Mouse (Mus musculus) heart, embryonic 16.5 days (tissue): Measurements from ENCODE around the gene Dhps. TPM values are rescaled to one million over a fixed set of nuclear protein-coding genes. Genes with fewer than 3 reads are reported as not detected.
A peak's percentile ranks its signal among the peaks of the same experiment; 100 is the strongest.

Experiments
- ATAC-seq: fragments of 200-750 bp; cut with Nextera tagmentation; replicated peaks from 2 replicates; pipeline ENCODE4 v1.8.0; 2017; ENCODE audit warnings: moderate number of reproducible peaks; ENCODE audit not compliant: insufficient read depth, low FRiP score; ENCODE audit errors: extremely low read depth
- H3K27ac ChIP-seq: fragments of 300-500 bp; sonication (generic); 2 replicates; pipeline ENCODE4 v1.5.1; 2014; ENCODE audit warnings: mild to moderate bottlenecking, low read length, control low read depth, moderate library complexity
- H3K27me3 ChIP-seq: fragments of 300-500 bp; sonication (generic); 2 replicates; pipeline ENCODE4 v1.6.1; 2014; ENCODE audit warnings: low read length, mixed read lengths; ENCODE audit not compliant: control insufficient read depth, insufficient read depth
- H3K36me3 ChIP-seq: fragments of 300-500 bp; sonication (generic); 2 replicates; pipeline ENCODE4 v1.6.1; 2014; ENCODE audit not compliant: control insufficient read depth, insufficient read depth
- H3K4me1 ChIP-seq: fragments of 300-500 bp; sonication (generic); 2 replicates; pipeline ENCODE4 v1.6.1; 2014; ENCODE audit warnings: low read length, mixed read lengths; ENCODE audit not compliant: control insufficient read depth, insufficient read depth
- H3K4me2 ChIP-seq: fragments of 300-500 bp; sonication (generic); 2 replicates; pipeline ENCODE4 v1.6.1; 2014; ENCODE audit warnings: low read depth, mild to moderate bottlenecking, control low read depth, low read length
- H3K4me3 ChIP-seq: fragments of 300-500 bp; sonication (generic); 2 replicates; pipeline ENCODE4 v1.5.1; 2014; ENCODE audit warnings: mild to moderate bottlenecking, control low read depth, low read length
- H3K9ac ChIP-seq: fragments of 300-500 bp; sonication (generic); 2 replicates; pipeline ENCODE4 v1.6.1; 2014; ENCODE audit warnings: low read length, control low read depth
- H3K9me3 ChIP-seq: fragments of 300-500 bp; sonication (generic); replicated peaks from 2 replicates; pipeline ENCODE4 v1.6.1; 2016; ENCODE audit warnings: low read length; ENCODE audit not compliant: control insufficient read depth
- whole genome bisulfite sequencing: fragments of 180-500 bp; shearing (Covaris S2); extraction: QIAGEN DNeasy Blood & Tissue Kit; methylation state at CpG from one replicate; pipeline ENCODE4 v1.1.7; 2014; 5-methylcytosine and 5-hydroxymethylcytosine counted together
- polyA plus RNA-seq: library from polyadenylated mRNA; unstranded; fragments of >200 nt; fragmentation: Nextera tagmentation; extraction: Ambion mirVana; gene quantifications from 2 replicates; pipeline ENCODE4 v1.2.1, GENCODE M21; 2015

The Dhps gene
- polyA plus RNA-seq, 1 experiment from 2014 or later: 51.5 TPM

GRCm38 (mm10) chr8:85043619-85044018 is 27.9 kb upstream of the Dhps start:
- WGBS: 94% methylated on average over 6 of the region's 6 CpGs

DNA sequence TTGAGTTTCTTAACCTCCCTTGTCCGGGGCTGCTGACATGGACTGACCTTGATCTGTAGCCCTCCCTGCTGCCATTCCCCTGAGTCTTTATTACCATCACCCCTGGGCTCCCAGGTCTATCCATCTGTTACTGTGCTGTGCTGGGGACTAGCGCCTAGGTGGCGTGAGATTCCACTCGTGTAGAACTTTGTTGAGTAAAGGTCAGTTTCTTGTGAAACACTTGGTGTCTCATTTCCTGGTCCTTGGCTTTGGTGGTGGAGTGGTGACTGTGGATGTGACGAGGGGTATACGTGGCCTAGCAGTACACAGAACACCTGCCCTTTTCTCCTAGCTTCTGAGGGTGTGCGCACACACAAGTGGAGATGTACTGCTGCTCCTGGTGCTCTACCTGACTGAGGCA is 14.2 kb upstream of the Dhps start:
- Histone ChIP-seq H3K4me2 (no peak overlapping the region), H3K27me3 (no peaks in the 10 kb centered on the region), H3K9ac (no peak overlapping the region), H3K27ac (no peak overlapping the region), H3K9me3 (no peaks in the 10 kb centered on the region), H3K4me3 (no peak overlapping the region), H3K4me1 (peaks cover 3% of the 10 kb centered on the region), H3K36me3 (peaks cover 36% of the 10 kb centered on the region)
- WGBS: 79% methylated on average over 7 of the region's 7 CpGs
- no peak for ATAC-seq

More at GRCm38 (mm10) chr8:85043619-85044018, 27.9 kb upstream of the Dhps start:
- Histone ChIP-seq H3K4me1 (peaks cover 4% of the 10 kb centered on the region), H3K4me2 (no peak overlapping the region), H3K9me3 (no peaks in the 10 kb centered on the region), H3K36me3 (peaks cover 55% of the 10 kb centered on the region), H3K27ac (no peak overlapping the region), H3K4me3 (no peak overlapping the region), H3K27me3 (no peaks in the 10 kb centered on the region), H3K9ac (no peak overlapping the region)
- ATAC-seq: no peak

GRCm38 (mm10) chr8:85059879-85060616 is 11.5 kb upstream of the Dhps start, which contains the start of gene Fbxw9:
TSS of gene Fbxw9 (plus strand) at chr8:85060055.
- peaks cover 3% of the 10 kb centered on the region for H3K4me1 ChIP-seq
- H3K9ac ChIP-seq: peak within 1 kb of the TSS; percentile 72
- H3K4me2 ChIP-seq: peak within 1 kb of the TSS; percentile 84
- under 1% methylated on average over 52 of the region's 53 CpGs for WGBS
- H3K4me3 ChIP-seq: peak within 1 kb of the TSS; percentile 67
- no peaks in the 10 kb centered on the region for H3K9me3 ChIP-seq
- H3K27me3 ChIP-seq: no peaks in the 10 kb centered on the region
- peaks cover 13% of the 10 kb centered on the region for H3K36me3 ChIP-seq
- no peak within 1 kb of the TSS for H3K27ac ChIP-seq
- ATAC-seq: peak; percentile 90

- Histone ChIP-seq H3K36me3 (peaks cover 3% of the 10 kb centered on the region), H3K4me3 (no peak overlapping the region), H3K9ac (no peak overlapping the region), H3K4me2 (no peak overlapping the region), H3K27me3 (no peaks in the 10 kb centered on the region), H3K9me3 (no peaks in the 10 kb centered on the region), H3K4me1 (peaks cover 3% of the 10 kb centered on the region), H3K27ac (no peak overlapping the region)
- WGBS: 94% methylated on average over 4 of the region's 4 CpGs
- no peak for ATAC-seq
These were observed 9.0 kb upstream of the Dhps start for GRCm38 (mm10) chr8:85062603-85063002.

GRCm38 (mm10) chr8:85065213-85065612 is 6.3 kb upstream of the Dhps start:
- no peak overlapping the region for H3K4me3 ChIP-seq
- WGBS: 33% methylated on average over 2 of the region's 2 CpGs
- no peak overlapping the region for H3K9ac ChIP-seq
- H3K27me3 ChIP-seq: no peaks in the 10 kb centered on the region
- H3K27ac ChIP-seq: no peak overlapping the region
- H3K4me1 ChIP-seq: peaks cover 3% of the 10 kb centered on the region
- no peak for ATAC-seq
- H3K9me3 ChIP-seq: no peaks in the 10 kb centered on the region
- H3K4me2 ChIP-seq: no peak overlapping the region
- peaks cover 3% of the 10 kb centered on the region for H3K36me3 ChIP-seq

- H3K9me3 ChIP-seq: no peaks in the 10 kb centered on the region
- peaks cover 3% of the 10 kb centered on the region for H3K36me3 ChIP-seq
- H3K9ac ChIP-seq: no peak overlapping the region
- no peak overlapping the region for H3K4me3 ChIP-seq
- H3K4me1 ChIP-seq: 0 out of 2 replicates have a peak, but pooled peaks cover 3% of the 10 kb centered on the region
- H3K4me2 ChIP-seq: no peak overlapping the region
- 93% methylated on average over 2 of the region's 2 CpGs for WGBS
- no peaks in the 10 kb centered on the region for H3K27me3 ChIP-seq
- ATAC-seq: no peak
- no peak overlapping the region for H3K27ac ChIP-seq
These were observed 4.4 kb upstream of the Dhps start for GRCm38 (mm10) chr8:85067155-85067554.

GRCm38 (mm10) chr8:85067982-85068381 is 3.6 kb upstream of the Dhps start, which contains the start of gene Gm5741:
TSS of gene Gm5741 (minus strand) at chr8:85067982.
- H3K27ac ChIP-seq: no peak within 1 kb of the TSS
- ATAC-seq: no peak
- no peak within 1 kb of the TSS for H3K9ac ChIP-seq

GRCm38 (mm10) chr8:85071041-85071440 is 516 bp upstream of the Dhps start:
- Histone ChIP-seq H3K9me3 (no peaks in the 10 kb centered on the region), H3K27me3 (no peaks in the 10 kb centered on the region), H3K4me1 (peaks cover 9% of the 10 kb centered on the region), H3K4me3 (peak overlapping the region; percentile 95), H3K36me3 (peaks cover 19% of the 10 kb centered on the region), H3K9ac (peak overlapping the region; percentile 96), H3K4me2 (peak overlapping the region; percentile 87), H3K27ac (peak overlapping the region; percentile 98)
- 83% methylated on average over 5 of the region's 5 CpGs for WGBS
- no peak for ATAC-seq

More at GRCm38 (mm10) chr8:85067982-85068381, 3.6 kb upstream of the Dhps start, which contains the start of gene Gm5741:
- Histone ChIP-seq H3K9me3 (no peaks in the 10 kb centered on the region), H3K4me1 (peaks cover 9% of the 10 kb centered on the region), H3K4me2 (no peak within 1 kb of the TSS), H3K36me3 (no peaks in the 10 kb centered on the region), H3K27me3 (no peaks in the 10 kb centered on the region), H3K4me3 (no peak within 1 kb of the TSS)

- Histone ChIP-seq H3K27me3 (no peaks in the 10 kb centered on the region), H3K27ac (peak overlapping the region; percentile 98), H3K9ac (peak overlapping the region; percentile 96), H3K9me3 (no peaks in the 10 kb centered on the region), H3K4me2 (peak overlapping the region; percentile 87), H3K4me1 (peaks cover 9% of the 10 kb centered on the region), H3K36me3 (peaks cover 27% of the 10 kb centered on the region), H3K4me3 (peak overlapping the region; percentile 95)
- 39% methylated on average over 9 of the region's 9 CpGs for WGBS
- no peak for ATAC-seq
These were observed 890 bp downstream of the Dhps start for GRCm38 (mm10) chr8:85072364-85072929.
